Mouse (Mus musculus) hindbrain, embryonic 16.5 days (tissue): ENCODE results near the gene Serpinc1. TPM values are rescaled to one million over a fixed set of nuclear protein-coding genes. Genes with fewer than 3 reads are reported as not detected.
"Not testable (repeated sequence)": the region's sequence is repeated elsewhere in the genome, so short reads cannot be mapped to it uniquely, and the experiment has no call there.

Source experiments
- ATAC-seq: fragments of 200-750 bp; cut with Nextera tagmentation; 2 replicates; pipeline ENCODE4 v1.8.0; 2017; ENCODE audit warnings: moderate TSS enrichment, moderate library complexity
- H3K27ac ChIP-seq: fragments of 300-500 bp; sonication (generic); 2 replicates; pipeline ENCODE4 v1.5.1; 2014; ENCODE audit warnings: low read depth, mild to moderate bottlenecking, control low read depth, low read length, moderate library complexity
- H3K27me3 ChIP-seq: fragments of 300-500 bp; sonication (generic); replicated peaks from 2 replicates; pipeline ENCODE4 v1.6.1; 2014; ENCODE audit warnings: low read length; ENCODE audit not compliant: control insufficient read depth, insufficient read depth
- H3K36me3 ChIP-seq: fragments of 300-500 bp; sonication (generic); 2 replicates; pipeline ENCODE4 v1.6.1; 2014; ENCODE audit warnings: mild to moderate bottlenecking, low read length, moderate library complexity, mixed read lengths; ENCODE audit not compliant: control insufficient read depth, insufficient read depth
- H3K4me1 ChIP-seq: fragments of 300-500 bp; sonication (generic); 2 replicates; pipeline ENCODE4 v1.6.1; 2014; ENCODE audit warnings: low read depth, low read length; ENCODE audit not compliant: control insufficient read depth, insufficient read depth
- H3K4me2 ChIP-seq: fragments of 300-500 bp; sonication (generic); 2 replicates; pipeline ENCODE4 v1.6.1; 2014; ENCODE audit warnings: mild to moderate bottlenecking, low read length, control low read depth, moderate library complexity
- H3K4me3 ChIP-seq: fragments of 300-500 bp; sonication (generic); 2 replicates; pipeline ENCODE4 v1.5.1; 2014; ENCODE audit warnings: mild to moderate bottlenecking, low read length, control low read depth, moderate library complexity
- H3K9ac ChIP-seq: fragments of 300-500 bp; sonication (generic); 2 replicates; pipeline ENCODE4 v1.6.1; 2014; ENCODE audit warnings: low read depth, mild to moderate bottlenecking, control low read depth, low read length, moderate library complexity
- H3K9me3 ChIP-seq: fragments of 300-500 bp; sonication (generic); 2 replicates; pipeline ENCODE4 v1.6.1; 2014; ENCODE audit warnings: mild to moderate bottlenecking, low read length, moderate library complexity; ENCODE audit not compliant: control insufficient read depth
- WGBS: fragments of 180-500 bp; shearing (Covaris S2); extraction: QIAGEN DNeasy Blood & Tissue Kit; methylation state at CpG from one replicate; pipeline ENCODE4 v1.1.7; 2014; 5-methylcytosine and 5-hydroxymethylcytosine counted together
- polyA plus RNA-seq: library from polyadenylated mRNA; unstranded; fragments of >200 nt; fragmentation: Nextera tagmentation; extraction: Ambion mirVana; gene quantifications from 2 replicates; pipeline ENCODE4 v1.2.1, GENCODE M21; 2015

Gene Serpinc1
- polyA plus RNA-seq, 1 experiment from 2014 or later: 3.1 TPM

- WGBS: 81% methylated on average over 5 of the region's 5 CpGs
- Histone ChIP-seq H3K27me3 (no peaks in the 10 kb centered on the region), H3K9ac (no peak overlapping the region), H3K4me2 (no peak overlapping the region), H3K36me3 (0 out of 2 replicates have a peak, but pooled peaks cover 2% of the 10 kb centered on the region), H3K4me1 (no peaks in the 10 kb centered on the region), H3K27ac (no peak overlapping the region), H3K4me3 (no peak overlapping the region), H3K9me3 (no peaks in the 10 kb centered on the region)
- ATAC-seq: no peak
These were observed 28.1 kb downstream of the Serpinc1 start for GRCm38 (mm10) chr1:161006471-161006870.

GRCm38 (mm10) chr1:161008038-161008437 lies 29.7 kb downstream of the Serpinc1 start:
- Histone ChIP-seq H3K36me3 (peaks cover 8% of the 10 kb centered on the region; the same call in 1 of the 2 replicates), H3K4me3 (no peak overlapping the region), H3K4me2 (no peak overlapping the region), H3K27ac (no peak overlapping the region), H3K27me3 (no peaks in the 10 kb centered on the region), H3K9ac (no peak overlapping the region), H3K4me1 (no peaks in the 10 kb centered on the region), H3K9me3 (no peaks in the 10 kb centered on the region)
- ATAC-seq: no peak
- 95% methylated on average over 2 of the region's 2 CpGs for WGBS

GRCm38 (mm10) chr1:161010436-161010835 lies 32.1 kb downstream of the Serpinc1 start:
- Histone ChIP-seq H3K4me2 (no peak overlapping the region), H3K9ac (no peak overlapping the region), H3K4me1 (no peaks in the 10 kb centered on the region), H3K27me3 (no peaks in the 10 kb centered on the region), H3K4me3 (no peak overlapping the region), H3K9me3 (no peaks in the 10 kb centered on the region), H3K27ac (no peak overlapping the region), H3K36me3 (peaks cover 8% of the 10 kb centered on the region; the same call in 1 of the 2 replicates)
- 85% methylated on average over 4 of the region's 4 CpGs for WGBS
- no peak for ATAC-seq

GRCm38 (mm10) chr1:161016378-161016777 lies 38.0 kb downstream of the Serpinc1 start:
- peaks cover 20% of the 10 kb centered on the region for H3K36me3 ChIP-seq
- H3K27me3 ChIP-seq: no peaks in the 10 kb centered on the region
- H3K9ac ChIP-seq: no peak overlapping the region
- H3K4me2 ChIP-seq: no peak overlapping the region
- no peaks in the 10 kb centered on the region for H3K9me3 ChIP-seq
- 87% methylated on average over 2 of the region's 2 CpGs for WGBS
- no peaks in the 10 kb centered on the region for H3K4me1 ChIP-seq
- no peak overlapping the region for H3K27ac ChIP-seq
- no peak for ATAC-seq
- no peak overlapping the region for H3K4me3 ChIP-seq

GRCm38 (mm10) chr1:161020051-161020450 lies 41.7 kb downstream of the Serpinc1 start:
- Histone ChIP-seq H3K27me3 (no peaks in the 10 kb centered on the region), H3K36me3 (peaks cover 13% of the 10 kb centered on the region), H3K27ac (no peak overlapping the region), H3K4me1 (no peaks in the 10 kb centered on the region), H3K9me3 (no peaks in the 10 kb centered on the region), H3K4me3 (no peak overlapping the region), H3K4me2 (no peak overlapping the region), H3K9ac (no peak overlapping the region)
- 96% methylated on average over 14 of the region's 14 CpGs for WGBS
- no peak for ATAC-seq

DNA sequence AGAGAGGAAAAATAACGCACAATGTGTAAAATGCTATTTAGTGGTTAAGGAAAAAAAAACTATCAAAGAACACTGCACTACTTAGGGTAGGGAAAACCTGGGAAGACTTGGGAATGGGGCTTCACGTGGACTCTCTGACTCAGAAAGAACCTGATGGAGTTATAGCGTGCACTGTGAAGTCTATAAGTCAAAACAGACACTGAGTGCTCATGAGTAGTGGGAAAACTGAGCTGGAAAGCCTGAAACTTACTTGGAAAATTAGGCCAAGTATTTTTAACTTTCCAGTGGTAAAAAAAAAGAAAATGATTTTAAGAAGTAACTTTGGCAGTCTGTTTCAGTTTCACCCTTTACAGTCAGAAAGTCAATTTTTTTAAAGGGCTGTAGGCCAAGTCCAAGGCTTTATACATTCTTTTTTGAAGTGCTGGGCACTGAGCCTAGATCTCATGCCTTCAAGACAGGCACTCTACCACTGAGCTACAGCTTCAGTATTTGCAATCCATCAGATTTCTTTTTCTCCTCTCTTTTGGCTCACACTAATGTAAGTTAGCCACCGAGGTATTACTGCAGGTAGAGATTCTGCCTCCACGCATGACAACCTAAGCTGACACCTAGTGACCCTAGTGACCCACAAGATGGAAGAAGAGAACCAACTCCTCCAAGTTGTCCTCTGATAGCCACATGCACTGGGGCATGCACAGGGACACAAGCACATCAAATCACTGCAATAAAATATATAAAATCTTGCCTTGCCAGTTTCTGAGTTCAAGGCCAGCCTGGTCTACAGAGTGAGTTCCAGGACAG lies 47.2 kb downstream of the Serpinc1 start:
- ATAC-seq: no peak
- Histone ChIP-seq H3K27me3 (no peaks in the 10 kb centered on the region), H3K9me3 (no peaks in the 10 kb centered on the region), H3K36me3 (peaks cover 6% of the 10 kb centered on the region), H3K9ac (no peak overlapping the region), H3K4me3 (no peak overlapping the region), H3K4me2 (no peak overlapping the region), H3K4me1 (no peaks in the 10 kb centered on the region), H3K27ac (no peak overlapping the region)
- WGBS: 89% methylated on average over 5 of the region's 5 CpGs

DNA sequence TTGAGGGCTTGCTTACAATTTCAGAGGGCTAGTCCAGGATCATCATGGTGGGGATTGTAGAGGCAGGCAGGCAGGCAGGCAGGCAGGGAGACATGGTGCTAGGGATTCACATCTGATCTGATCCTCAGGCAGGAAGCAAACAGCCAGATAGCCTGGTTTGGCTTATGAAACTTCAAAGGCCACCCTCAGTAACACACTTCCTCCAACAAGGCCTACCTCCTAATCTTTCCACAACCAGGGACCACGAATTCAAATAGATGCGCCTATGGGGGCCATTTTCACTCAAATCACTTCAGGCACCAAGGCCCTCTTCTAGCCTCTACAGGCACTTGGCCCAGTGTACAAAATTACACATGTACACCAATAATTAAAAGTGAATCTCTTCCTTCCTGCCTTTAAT lies 48.8 kb downstream of the Serpinc1 start:
- H3K9me3 ChIP-seq: no peaks in the 10 kb centered on the region

DNA sequence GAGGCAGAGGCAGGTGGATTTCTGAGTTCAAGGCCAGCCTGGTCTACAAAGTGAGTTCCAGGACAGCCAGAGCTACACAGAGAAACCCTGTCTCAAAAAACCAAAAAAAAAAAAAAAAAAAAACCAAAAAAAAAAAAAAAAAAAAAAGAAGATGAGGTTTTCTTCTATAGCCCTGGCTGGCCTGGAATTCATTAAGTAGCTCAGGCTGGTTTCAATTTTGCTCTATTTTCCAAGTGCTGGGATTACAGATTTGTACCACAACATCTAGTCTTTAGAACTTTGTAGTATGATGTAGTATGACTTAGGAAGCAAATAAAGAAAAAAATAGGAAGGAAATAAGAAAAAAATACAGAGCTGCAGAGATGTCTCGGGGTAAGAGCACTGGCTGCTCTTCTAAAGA lies 50.0 kb downstream of the Serpinc1 start:
- ATAC-seq, H3K9ac ChIP-seq, H3K27me3 ChIP-seq, H3K9me3 ChIP-seq, H3K4me1 ChIP-seq, H3K4me3 ChIP-seq, H3K27ac ChIP-seq, H3K4me2 ChIP-seq: not testable (repeated sequence)
- H3K36me3 ChIP-seq: peaks cover 10% of the 10 kb centered on the region
- WGBS: 100% methylated on average over 1 of the region's 1 CpGs

More for the DNA sequence above, 48.8 kb downstream of the Serpinc1 start:
- ATAC-seq: no peak
- no peak overlapping the region for H3K4me2 ChIP-seq
- H3K27ac ChIP-seq: no peak overlapping the region
- 83% methylated on average over 2 of the region's 2 CpGs for WGBS
- H3K4me3 ChIP-seq: no peak overlapping the region
- H3K9ac ChIP-seq: no peak overlapping the region
- peaks cover 10% of the 10 kb centered on the region for H3K36me3 ChIP-seq
- no peaks in the 10 kb centered on the region for H3K27me3 ChIP-seq
- H3K4me1 ChIP-seq: no peaks in the 10 kb centered on the region

DNA sequence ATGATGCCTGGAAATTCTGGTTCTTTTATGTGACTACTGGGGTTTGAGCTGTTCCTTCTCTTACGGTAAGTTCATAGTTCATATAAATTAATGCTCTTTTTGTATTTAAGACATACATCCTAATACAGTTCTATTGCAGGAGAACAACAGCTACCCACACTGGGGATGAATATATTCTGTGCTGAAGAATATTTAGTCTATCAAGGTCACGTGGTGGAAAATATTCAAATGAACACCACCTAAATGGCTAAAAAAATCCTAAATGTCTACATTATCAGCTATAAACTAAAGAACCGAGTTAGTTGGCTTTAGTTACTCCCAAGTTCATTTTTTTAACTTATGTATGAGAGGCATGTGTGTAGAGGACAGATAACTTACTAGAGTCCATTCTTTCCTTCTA lies 51.7 kb downstream of the Serpinc1 start:
- ATAC-seq: no peak
- Histone ChIP-seq H3K4me3 (no peak overlapping the region), H3K4me2 (no peak overlapping the region), H3K27me3 (no peaks in the 10 kb centered on the region), H3K9ac (no peak overlapping the region), H3K27ac (no peak overlapping the region), H3K36me3 (peaks cover 10% of the 10 kb centered on the region), H3K9me3 (no peaks in the 10 kb centered on the region), H3K4me1 (peaks cover 9% of the 10 kb centered on the region)
- WGBS: 93% methylated on average over 3 of the region's 3 CpGs
